Mouse (Mus musculus) forebrain, embryonic 14.5 days (tissue): ENCODE results near the gene Krt2. TPM values are rescaled to one million over a fixed set of nuclear protein-coding genes. Genes with fewer than 3 reads are reported as not detected.
A peak's percentile ranks its signal among the peaks of the same experiment; 100 is the strongest.

Experiments
- ATAC-seq: fragments of 200-750 bp; cut with Nextera tagmentation; 2 replicates; pipeline ENCODE4 v1.8.0; 2017; ENCODE audit warnings: mild to moderate bottlenecking, moderate library complexity
- DNase-seq: peaks from one replicate; pipeline ENCODE4 v3.0.0-alpha.2; 2015; ENCODE audit warnings: low spot score
- H3K27ac ChIP-seq: fragments of 300-500 bp; sonication (generic); 2 replicates; pipeline ENCODE4 v1.5.1; 2014; ENCODE audit warnings: low read depth, mild to moderate bottlenecking, control low read depth, low read length, moderate library complexity
- H3K27me3 ChIP-seq: fragments of 300-500 bp; sonication (generic); replicated peaks from 2 replicates; pipeline ENCODE4 v1.6.1; 2014; ENCODE audit warnings: low read length, control low read depth, mixed read lengths; ENCODE audit not compliant: control insufficient read depth, insufficient read depth
- H3K36me3 ChIP-seq: fragments of 300-500 bp; sonication (generic); 2 replicates; pipeline ENCODE4 v1.6.1; 2014; ENCODE audit warnings: low read length, control low read depth; ENCODE audit not compliant: control insufficient read depth, insufficient read depth
- H3K4me1 ChIP-seq: fragments of 300-500 bp; sonication (generic); 2 replicates; pipeline ENCODE4 v1.6.1; 2014; ENCODE audit warnings: antibody characterized with exemption, low read length, control low read depth; ENCODE audit not compliant: control insufficient read depth, insufficient read depth
- H3K4me2 ChIP-seq: fragments of 300-500 bp; sonication (generic); 2 replicates; pipeline ENCODE4 v1.6.1; 2014; ENCODE audit warnings: mild to moderate bottlenecking, control low read depth, low read length
- H3K4me3 ChIP-seq: fragments of 300-500 bp; sonication (generic); 2 replicates; pipeline ENCODE4 v1.5.1; 2014; ENCODE audit warnings: low read depth, low read length, control low read depth
- H3K9ac ChIP-seq: fragments of 300-500 bp; sonication (generic); 2 replicates; pipeline ENCODE4 v1.6.1; 2014; ENCODE audit warnings: mild to moderate bottlenecking, low read length, control low read depth, moderate library complexity
- H3K9me3 ChIP-seq: fragments of 300-500 bp; sonication (generic); replicated peaks from 2 replicates; pipeline ENCODE4 v1.6.1; 2016; ENCODE audit warnings: low read length, control low read depth, mixed read lengths; ENCODE audit not compliant: control insufficient read depth
- WGBS: fragments of 180-500 bp; shearing (Covaris S2); extraction: QIAGEN DNeasy Blood & Tissue Kit; methylation state at CpG from one replicate; pipeline ENCODE4 v1.1.7; 2014; 5-methylcytosine and 5-hydroxymethylcytosine counted together
- polyA plus RNA-seq: library from polyadenylated mRNA; unstranded; fragments of >200 nt; fragmentation: Nextera tagmentation; extraction: Ambion mirVana; gene quantifications from 2 replicates; pipeline ENCODE4 v1.2.1, GENCODE M21; 2014

Gene Krt2
- polyA plus RNA-seq, 1 experiment from 2014 or later = not detected

DNA sequence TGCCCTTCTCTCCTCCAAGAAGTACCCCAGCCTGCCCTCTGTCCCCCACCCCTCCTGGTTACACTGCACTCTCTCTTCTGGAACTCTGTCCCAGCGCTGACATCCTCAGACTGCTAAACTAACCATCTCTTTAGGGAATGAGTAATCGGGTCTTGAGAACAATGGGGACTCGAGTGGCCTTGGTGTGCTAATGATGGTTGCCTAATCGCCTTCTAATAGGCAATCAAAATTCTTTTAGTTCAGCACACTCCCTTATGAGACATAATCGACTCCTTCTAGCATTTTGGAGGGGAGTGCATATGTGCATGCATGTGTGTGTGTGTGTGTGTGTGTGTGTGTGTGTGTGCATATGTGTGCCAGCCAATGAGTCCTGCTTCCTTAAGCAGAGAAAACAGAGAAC lies 34.6 kb upstream of the Krt2 start:
- H3K4me3 ChIP-seq = no peak overlapping the region
- no peaks in the 10 kb centered on the region for H3K36me3 ChIP-seq
- ATAC-seq = no peak
- no peaks in the 10 kb centered on the region for H3K9me3 ChIP-seq
- peaks cover 1% of the 10 kb centered on the region; the same call in 1 of the 2 replicates for H3K27me3 ChIP-seq
- H3K4me1 ChIP-seq = no peaks in the 10 kb centered on the region; the same call in 1 of the 2 replicates
- H3K27ac ChIP-seq = no peak overlapping the region
- WGBS = 2% methylated on average over 5 of the region's 5 CpGs
- DNase-seq = peak; percentile 31
- no peak overlapping the region for H3K4me2 ChIP-seq
- no peak overlapping the region for H3K9ac ChIP-seq

DNA sequence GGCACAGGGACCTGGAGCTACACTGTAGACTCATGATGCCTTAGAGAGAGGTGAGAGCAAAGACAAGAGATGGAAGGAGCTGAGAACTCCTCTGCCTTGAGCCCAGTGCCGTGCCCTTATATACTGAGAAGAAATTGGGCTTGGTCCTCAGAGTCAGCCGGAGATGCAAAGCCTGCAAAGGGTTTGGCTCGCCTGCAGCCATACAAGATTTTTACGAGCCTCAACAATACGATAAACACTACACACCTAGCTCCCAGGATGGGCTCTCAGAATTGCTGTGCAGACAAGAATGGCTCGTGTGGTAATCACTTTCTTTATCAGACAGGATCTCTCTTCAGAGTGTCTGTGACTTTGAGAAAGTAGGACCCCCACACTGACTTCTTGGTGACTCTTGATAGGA lies 32.7 kb upstream of the Krt2 start, which contains the start of gene Krt1:
Krt1 (minus strand) TSS at position 101 of the 400 bp plus-strand sequence.
- Histone ChIP-seq H3K27me3 (no peaks in the 10 kb centered on the region), H3K9me3 (no peaks in the 10 kb centered on the region), H3K4me1 (no peaks in the 10 kb centered on the region; the same call in 1 of the 2 replicates), H3K4me2 (no peak within 1 kb of the TSS), H3K27ac (no peak within 1 kb of the TSS), H3K4me3 (no peak within 1 kb of the TSS), H3K9ac (no peak within 1 kb of the TSS), H3K36me3 (no peaks in the 10 kb centered on the region)
- no peak for DNase-seq
- WGBS = 87% methylated on average over 6 of the region's 6 CpGs
- ATAC-seq = no peak

DNA sequence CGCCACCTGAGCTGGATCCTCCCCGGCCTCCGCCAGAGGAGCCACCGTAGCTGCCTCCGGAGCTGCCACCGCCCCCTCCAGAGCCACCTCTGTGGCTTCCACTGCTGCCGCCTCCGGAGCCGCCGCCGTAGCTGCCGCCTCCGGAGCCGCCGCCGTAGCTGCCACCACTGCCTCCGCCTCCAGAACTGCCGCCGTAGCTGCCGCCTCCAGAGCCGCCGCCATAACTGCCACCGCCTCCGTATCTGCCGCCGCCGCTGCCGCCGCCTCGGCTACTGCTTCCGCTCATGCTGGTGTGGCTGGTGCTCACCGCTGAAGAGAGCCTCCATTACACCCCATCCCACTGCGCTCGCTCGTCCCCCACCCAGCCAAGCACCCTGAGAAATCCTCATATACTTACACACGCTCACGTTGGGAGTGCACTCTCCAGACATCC lies 28.0 kb upstream of the Krt2 start:
- DNase-seq (peak; percentile 63), ATAC-seq (peak; percentile 90)
- WGBS = under 1% methylated on average over 32 of the region's 37 CpGs
- no peaks in the 10 kb centered on the region for H3K9me3 ChIP-seq
- peak overlapping the region; percentile 45 for H3K4me3 ChIP-seq
- H3K9ac ChIP-seq = peak overlapping the region; percentile 78
- no peaks in the 10 kb centered on the region for H3K36me3 ChIP-seq
- H3K27me3 ChIP-seq = no peaks in the 10 kb centered on the region
- H3K27ac ChIP-seq = peak overlapping the region; percentile 80
- H3K4me1 ChIP-seq = 0 out of 2 replicates have a peak, but pooled peaks cover 3% of the 10 kb centered on the region
- peak overlapping the region; percentile 72 for H3K4me2 ChIP-seq

GRCm38 (mm10) chr15:101843192-101843591 lies 25.2 kb upstream of the Krt2 start:
- Histone ChIP-seq H3K4me2 (no peak overlapping the region), H3K27ac (no peak overlapping the region), H3K4me1 (0 out of 2 replicates have a peak, but pooled peaks cover 3% of the 10 kb centered on the region), H3K9ac (no peak overlapping the region), H3K36me3 (no peaks in the 10 kb centered on the region), H3K27me3 (no peaks in the 10 kb centered on the region), H3K4me3 (no peak overlapping the region), H3K9me3 (no peaks in the 10 kb centered on the region)
- 58% methylated on average over 9 of the region's 9 CpGs for whole genome bisulfite sequencing
- ATAC-seq (no peak), DNase-seq (no peak)

- no peak overlapping the region for H3K27ac ChIP-seq
- no peaks in the 10 kb centered on the region for H3K27me3 ChIP-seq
- no peak overlapping the region for H3K4me2 ChIP-seq
- DNase-seq (no peak), ATAC-seq (no peak)
- no peaks in the 10 kb centered on the region for H3K4me1 ChIP-seq
- H3K36me3 ChIP-seq = no peaks in the 10 kb centered on the region
- H3K9me3 ChIP-seq = no peaks in the 10 kb centered on the region
- 68% methylated on average over 5 of the region's 5 CpGs for WGBS
- no peak overlapping the region for H3K9ac ChIP-seq
- H3K4me3 ChIP-seq = no peak overlapping the region
Measured at GRCm38 (mm10) chr15:101834784-101835328, 16.9 kb upstream of the Krt2 start.

- ATAC-seq (no peak), DNase-seq (no peak)
- WGBS = 69% methylated on average over 6 of the region's 6 CpGs
- no peaks in the 10 kb centered on the region for H3K27me3 ChIP-seq
- H3K4me3 ChIP-seq = no peak overlapping the region
- no peak overlapping the region for H3K9ac ChIP-seq
- H3K9me3 ChIP-seq = no peaks in the 10 kb centered on the region
- H3K4me1 ChIP-seq = no peaks in the 10 kb centered on the region
- H3K36me3 ChIP-seq = no peaks in the 10 kb centered on the region
- no peak overlapping the region for H3K27ac ChIP-seq
- no peak overlapping the region for H3K4me2 ChIP-seq
Measured at GRCm38 (mm10) chr15:101833131-101833530, 15.2 kb upstream of the Krt2 start.

DNA sequence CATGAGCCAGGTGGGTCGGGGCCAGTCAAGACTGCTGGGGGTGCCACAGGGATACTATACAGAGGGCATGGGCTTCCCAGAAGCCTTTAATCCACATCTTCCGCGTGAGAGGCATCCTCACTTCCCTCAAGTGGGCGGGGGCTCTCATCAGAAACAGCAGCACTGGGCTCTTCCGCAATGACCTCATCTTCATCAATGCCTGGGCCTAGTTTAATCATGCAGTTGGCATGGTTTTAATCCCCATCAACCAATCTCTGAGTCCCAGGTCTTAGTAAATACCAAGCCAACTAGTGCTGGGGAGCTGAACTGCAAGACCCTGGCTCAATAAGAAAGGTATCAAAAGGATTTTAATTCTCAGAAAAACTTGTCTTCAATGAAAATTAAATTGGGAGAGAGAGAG lies 11.5 kb upstream of the Krt2 start:
- no peak overlapping the region for H3K4me3 ChIP-seq
- WGBS = 49% methylated on average over 5 of the region's 5 CpGs
- no peak overlapping the region for H3K4me2 ChIP-seq
- ATAC-seq (no peak), DNase-seq (peak; percentile 37)
- H3K27me3 ChIP-seq = no peaks in the 10 kb centered on the region
- H3K4me1 ChIP-seq = no peaks in the 10 kb centered on the region
- no peaks in the 10 kb centered on the region for H3K36me3 ChIP-seq
- H3K27ac ChIP-seq = no peak overlapping the region
- H3K9ac ChIP-seq = no peak overlapping the region
- no peaks in the 10 kb centered on the region for H3K9me3 ChIP-seq

- Histone ChIP-seq H3K27ac (no peak overlapping the region), H3K4me1 (no peaks in the 10 kb centered on the region), H3K9me3 (no peaks in the 10 kb centered on the region), H3K4me2 (no peak overlapping the region), H3K9ac (no peak overlapping the region), H3K27me3 (no peaks in the 10 kb centered on the region), H3K4me3 (no peak overlapping the region), H3K36me3 (no peaks in the 10 kb centered on the region)
- ATAC-seq (no peak), DNase-seq (no peak)
- 18% methylated on average over 3 of the region's 3 CpGs for WGBS
Measured at GRCm38 (mm10) chr15:101821786-101822185, 3.8 kb upstream of the Krt2 start.

DNA sequence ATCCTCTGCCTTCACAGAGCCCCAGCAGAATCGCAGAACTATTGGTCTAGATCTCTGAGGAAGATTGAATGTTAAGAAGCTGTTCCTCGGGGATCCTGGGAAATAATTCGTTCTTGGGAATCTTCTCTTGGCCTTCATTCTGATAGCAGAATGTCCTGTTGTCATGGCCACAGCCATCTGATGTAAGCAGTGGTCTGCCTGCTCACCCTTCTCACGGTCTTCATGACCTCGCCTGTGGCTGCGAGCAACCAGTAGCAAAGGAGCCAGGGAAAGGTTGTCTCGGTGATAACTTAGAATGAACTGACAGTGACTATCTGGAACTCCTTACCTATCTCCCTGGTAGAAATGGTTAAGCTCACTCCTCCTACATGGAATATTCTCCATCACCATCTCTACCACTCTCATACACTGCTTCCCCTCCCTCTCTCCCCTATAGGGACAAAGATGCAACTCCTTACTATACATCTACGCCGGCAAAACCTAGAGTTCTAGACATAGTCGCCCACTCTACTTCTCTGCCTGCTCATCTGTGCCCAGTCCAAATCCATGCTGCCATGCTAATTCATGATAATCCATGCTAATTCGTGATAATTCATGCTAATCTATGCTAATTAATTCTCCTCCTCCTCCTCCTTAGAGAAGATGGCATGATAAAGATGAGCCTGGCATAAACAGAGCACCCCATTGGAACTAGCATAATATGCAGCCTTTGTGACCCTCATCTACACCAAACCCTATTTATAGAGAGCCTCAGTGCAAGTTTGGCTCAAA lies 14.7 kb downstream of the Krt2 start:
- DNase-seq = peak; percentile 68
- WGBS = 76% methylated on average over 11 of the region's 11 CpGs
- Histone ChIP-seq H3K4me3 (no peak overlapping the region), H3K27ac (no peak overlapping the region), H3K4me2 (no peak overlapping the region), H3K9me3 (no peaks in the 10 kb centered on the region), H3K27me3 (no peaks in the 10 kb centered on the region), H3K36me3 (no peaks in the 10 kb centered on the region), H3K4me1 (0 out of 2 replicates have a peak, but pooled peaks cover 5% of the 10 kb centered on the region), H3K9ac (no peak overlapping the region)
- peak; percentile 67 for ATAC-seq
